Mouse (Mus musculus): ENCODE data around the gene Kazn. TPM values are rescaled to one million over a fixed set of nuclear protein-coding genes. Genes with fewer than 3 reads are reported as not detected.
A peak's percentile ranks its signal among the peaks of the same experiment; 100 is the strongest.

Kazn gene
- polyA plus RNA-seq, 1 experiment from 2014 or later, result 10.6 TPM

GRCm38 (mm10) chr4:142083762-142084130 is 155.5 kb downstream of the Kazn start:
- H3K27me3 ChIP-seq (ENCODE audit: control insufficient read depth, insufficient read depth, low read length), result peaks cover 20% of the 10 kb centered on the region
- no peak overlapping the region for H3K27ac ChIP-seq (ENCODE audit: low read depth, low read length)

GRCm38 (mm10) chr4:142083193-142083592 is 156.0 kb downstream of the Kazn start:
- DNase-seq (ENCODE audit: low spot score) (no peak), ATAC-seq (ENCODE audit: insufficient read depth, low FRiP score, low TSS enrichment) (no peak)
- Histone ChIP-seq H3K9me3 (ENCODE audit: control insufficient read depth, low read length) (no peaks in the 10 kb centered on the region), H3K9ac (ENCODE audit: low read length) (no peak overlapping the region), H3K27me3 (ENCODE audit: control insufficient read depth, insufficient read depth, low read length) (peaks cover 20% of the 10 kb centered on the region), H3K36me3 (ENCODE audit: control insufficient read depth, insufficient read depth, low read length) (no peaks in the 10 kb centered on the region), H3K4me2 (ENCODE audit: low read depth) (peak overlapping the region; percentile 98; the same call in 1 of the 2 replicates), H3K4me1 (ENCODE audit: control insufficient read depth, insufficient read depth, low read length) (peaks cover 7% of the 10 kb centered on the region; the same call in 1 of the 2 replicates), H3K4me3 (ENCODE audit: low read depth, low read length) (no peak overlapping the region), H3K27ac (ENCODE audit: low read depth, low read length) (no peak overlapping the region)
- WGBS, result 48% methylated on average over 6 of the region's 6 CpGs

More at GRCm38 (mm10) chr4:142083762-142084130, 155.5 kb downstream of the Kazn start:
- Histone ChIP-seq H3K36me3 (ENCODE audit: control insufficient read depth, insufficient read depth, low read length) (no peaks in the 10 kb centered on the region), H3K4me1 (ENCODE audit: control insufficient read depth, insufficient read depth, low read length) (peaks cover 7% of the 10 kb centered on the region; the same call in 1 of the 2 replicates), H3K9me3 (ENCODE audit: control insufficient read depth, low read length) (no peaks in the 10 kb centered on the region), H3K9ac (ENCODE audit: low read length) (peak overlapping the region; percentile 61), H3K4me3 (ENCODE audit: low read depth, low read length) (peak overlapping the region; percentile 61), H3K4me2 (ENCODE audit: low read depth) (peak overlapping the region; percentile 98)
- ATAC-seq (ENCODE audit: insufficient read depth, low FRiP score, low TSS enrichment) (peak; percentile 77), DNase-seq (ENCODE audit: low spot score) (peak; percentile 79)
- WGBS, result 1% methylated on average over 22 of the region's 29 CpGs

DNA sequence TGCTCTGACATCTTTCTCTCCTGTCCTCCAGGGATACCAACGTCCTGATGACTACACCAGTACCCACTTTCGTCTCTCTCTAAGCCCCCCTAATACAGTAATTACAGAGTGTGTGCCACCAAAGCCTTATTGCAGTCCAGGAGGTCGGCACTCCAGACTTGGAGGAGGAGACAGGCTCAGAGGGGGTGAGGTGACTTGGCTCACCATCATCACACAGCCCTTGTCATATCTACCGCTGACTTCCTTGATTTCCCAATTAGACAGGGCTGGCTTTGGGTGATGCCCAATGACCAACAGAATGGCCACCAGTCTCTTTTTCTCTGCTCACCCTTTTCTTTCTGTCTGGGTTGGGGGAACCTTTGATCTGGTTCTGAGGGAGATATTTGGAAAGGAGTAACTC is 156.5 kb downstream of the Kazn start:
- no peak for ATAC-seq (ENCODE audit: insufficient read depth, low FRiP score, low TSS enrichment)
- Histone ChIP-seq H3K27ac (ENCODE audit: low read depth, low read length) (no peak overlapping the region), H3K9ac (ENCODE audit: low read length) (no peak overlapping the region), H3K36me3 (ENCODE audit: control insufficient read depth, insufficient read depth, low read length) (no peaks in the 10 kb centered on the region), H3K4me2 (ENCODE audit: low read depth) (no peak overlapping the region), H3K4me1 (ENCODE audit: control insufficient read depth, insufficient read depth, low read length) (peaks cover 7% of the 10 kb centered on the region; the same call in 1 of the 2 replicates), H3K4me3 (ENCODE audit: low read depth, low read length) (no peak overlapping the region), H3K27me3 (ENCODE audit: control insufficient read depth, insufficient read depth, low read length) (peaks cover 20% of the 10 kb centered on the region), H3K9me3 (ENCODE audit: control insufficient read depth, low read length) (no peaks in the 10 kb centered on the region)
- no peak for DNase-seq (ENCODE audit: low spot score)
- 76% methylated on average over 4 of the region's 4 CpGs for WGBS

GRCm38 (mm10) chr4:142081631-142082283 is 157.4 kb downstream of the Kazn start:
- ATAC-seq (ENCODE audit: insufficient read depth, low FRiP score, low TSS enrichment) (no peak), DNase-seq (ENCODE audit: low spot score) (peak; percentile 36)
- Histone ChIP-seq H3K27me3 (ENCODE audit: control insufficient read depth, insufficient read depth, low read length) (peaks cover 20% of the 10 kb centered on the region), H3K4me2 (ENCODE audit: low read depth) (no peak overlapping the region), H3K9ac (ENCODE audit: low read length) (no peak overlapping the region), H3K36me3 (ENCODE audit: control insufficient read depth, insufficient read depth, low read length) (no peaks in the 10 kb centered on the region), H3K4me3 (ENCODE audit: low read depth, low read length) (no peak overlapping the region), H3K9me3 (ENCODE audit: control insufficient read depth, low read length) (no peaks in the 10 kb centered on the region), H3K27ac (ENCODE audit: low read depth, low read length) (peak overlapping the region; percentile 14; the same call in 1 of the 2 replicates), H3K4me1 (ENCODE audit: control insufficient read depth, insufficient read depth, low read length) (peaks cover 7% of the 10 kb centered on the region; the same call in 1 of the 2 replicates)
- 57% methylated on average over 13 of the region's 13 CpGs for WGBS

- DNase-seq (ENCODE audit: low spot score) (no peak), ATAC-seq (ENCODE audit: insufficient read depth, low FRiP score, low TSS enrichment) (no peak)
- H3K27me3 ChIP-seq (ENCODE audit: control insufficient read depth, insufficient read depth, low read length), result peaks cover 20% of the 10 kb centered on the region
- H3K9me3 ChIP-seq (ENCODE audit: control insufficient read depth, low read length), result no peaks in the 10 kb centered on the region
- H3K4me1 ChIP-seq (ENCODE audit: control insufficient read depth, insufficient read depth, low read length), result peaks cover 7% of the 10 kb centered on the region; the same call in 1 of the 2 replicates
- H3K27ac ChIP-seq (ENCODE audit: low read depth, low read length), result no peak overlapping the region
- no peak overlapping the region for H3K4me2 ChIP-seq (ENCODE audit: low read depth)
- H3K9ac ChIP-seq (ENCODE audit: low read length), result no peak overlapping the region
- WGBS, result 61% methylated on average over 18 of the region's 18 CpGs
- no peak overlapping the region for H3K4me3 ChIP-seq (ENCODE audit: low read depth, low read length)
- H3K36me3 ChIP-seq (ENCODE audit: control insufficient read depth, insufficient read depth, low read length), result no peaks in the 10 kb centered on the region
Observed at GRCm38 (mm10) chr4:142080901-142081630, 158.1 kb downstream of the Kazn start.

- ATAC-seq (ENCODE audit: insufficient read depth, low FRiP score, low TSS enrichment) (no peak), DNase-seq (ENCODE audit: low spot score) (no peak)
- no peak overlapping the region for H3K4me3 ChIP-seq (ENCODE audit: low read depth, low read length)
- H3K9me3 ChIP-seq (ENCODE audit: control insufficient read depth, low read length), result no peaks in the 10 kb centered on the region
- peaks cover 18% of the 10 kb centered on the region for H3K27me3 ChIP-seq (ENCODE audit: control insufficient read depth, insufficient read depth, low read length)
- H3K4me1 ChIP-seq (ENCODE audit: control insufficient read depth, insufficient read depth, low read length), result peaks cover 7% of the 10 kb centered on the region; the same call in 1 of the 2 replicates
- no peak overlapping the region for H3K27ac ChIP-seq (ENCODE audit: low read depth, low read length)
- no peak overlapping the region for H3K4me2 ChIP-seq (ENCODE audit: low read depth)
- no peak overlapping the region for H3K9ac ChIP-seq (ENCODE audit: low read length)
- no peaks in the 10 kb centered on the region for H3K36me3 ChIP-seq (ENCODE audit: control insufficient read depth, insufficient read depth, low read length)
- 77% methylated on average over 4 of the region's 4 CpGs for WGBS
Observed at GRCm38 (mm10) chr4:142080487-142080767, 158.8 kb downstream of the Kazn start.

DNA sequence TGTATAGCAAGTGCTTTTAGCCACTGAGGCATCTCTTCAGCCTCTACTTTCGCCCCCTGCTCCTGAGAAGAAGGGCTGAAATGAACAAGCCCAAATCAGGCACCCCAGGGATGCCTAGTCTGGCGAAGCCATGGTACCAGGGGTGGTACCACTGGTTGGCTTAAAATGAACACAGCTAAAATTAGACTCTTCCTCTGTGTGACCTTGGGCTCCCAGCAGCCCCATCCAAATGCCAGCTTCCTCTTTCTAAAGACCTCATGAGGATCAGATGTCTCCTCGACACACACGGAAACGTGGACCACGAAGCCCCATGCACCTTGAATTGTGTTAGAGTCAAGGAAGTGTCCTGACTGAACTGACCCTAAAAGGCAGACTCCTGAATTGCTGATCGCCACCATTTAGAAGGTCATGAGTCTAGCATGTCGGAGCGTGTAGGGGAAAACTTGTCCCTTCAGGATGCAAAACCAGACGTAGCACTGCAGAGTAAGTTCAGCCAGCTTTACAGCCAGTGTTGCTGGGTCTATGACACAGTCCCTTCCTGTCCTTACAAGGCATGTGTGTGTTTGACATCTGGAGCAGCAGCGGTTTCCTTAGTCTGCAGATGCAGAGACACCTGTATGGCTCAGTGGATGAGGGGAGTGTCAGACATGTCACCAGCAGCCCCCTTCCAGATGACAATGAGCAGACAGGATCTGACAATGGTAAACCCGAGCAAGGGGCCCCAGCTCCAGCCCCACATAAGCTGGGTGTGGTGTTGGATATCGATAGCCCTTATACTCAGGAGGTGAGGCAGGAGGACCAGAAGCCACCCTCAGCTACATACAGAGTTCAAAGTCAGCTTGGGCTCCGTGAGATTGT is 159.3 kb downstream of the Kazn start:
- WGBS, result 80% methylated on average over 14 of the region's 14 CpGs
- H3K9ac ChIP-seq (ENCODE audit: low read length), result no peak overlapping the region
- H3K4me2 ChIP-seq (ENCODE audit: low read depth), result no peak overlapping the region
- no peak overlapping the region for H3K27ac ChIP-seq (ENCODE audit: low read depth, low read length)
- no peak overlapping the region for H3K4me3 ChIP-seq (ENCODE audit: low read depth, low read length)
- no peak for DNase-seq (ENCODE audit: low spot score)
- ATAC-seq (ENCODE audit: insufficient read depth, low FRiP score, low TSS enrichment), result no peak
- peaks cover 7% of the 10 kb centered on the region; the same call in 1 of the 2 replicates for H3K4me1 ChIP-seq (ENCODE audit: control insufficient read depth, insufficient read depth, low read length)
- H3K27me3 ChIP-seq (ENCODE audit: control insufficient read depth, insufficient read depth, low read length), result peaks cover 12% of the 10 kb centered on the region
- no peaks in the 10 kb centered on the region for H3K36me3 ChIP-seq (ENCODE audit: control insufficient read depth, insufficient read depth, low read length)
- no peaks in the 10 kb centered on the region for H3K9me3 ChIP-seq (ENCODE audit: control insufficient read depth, low read length)

DNA sequence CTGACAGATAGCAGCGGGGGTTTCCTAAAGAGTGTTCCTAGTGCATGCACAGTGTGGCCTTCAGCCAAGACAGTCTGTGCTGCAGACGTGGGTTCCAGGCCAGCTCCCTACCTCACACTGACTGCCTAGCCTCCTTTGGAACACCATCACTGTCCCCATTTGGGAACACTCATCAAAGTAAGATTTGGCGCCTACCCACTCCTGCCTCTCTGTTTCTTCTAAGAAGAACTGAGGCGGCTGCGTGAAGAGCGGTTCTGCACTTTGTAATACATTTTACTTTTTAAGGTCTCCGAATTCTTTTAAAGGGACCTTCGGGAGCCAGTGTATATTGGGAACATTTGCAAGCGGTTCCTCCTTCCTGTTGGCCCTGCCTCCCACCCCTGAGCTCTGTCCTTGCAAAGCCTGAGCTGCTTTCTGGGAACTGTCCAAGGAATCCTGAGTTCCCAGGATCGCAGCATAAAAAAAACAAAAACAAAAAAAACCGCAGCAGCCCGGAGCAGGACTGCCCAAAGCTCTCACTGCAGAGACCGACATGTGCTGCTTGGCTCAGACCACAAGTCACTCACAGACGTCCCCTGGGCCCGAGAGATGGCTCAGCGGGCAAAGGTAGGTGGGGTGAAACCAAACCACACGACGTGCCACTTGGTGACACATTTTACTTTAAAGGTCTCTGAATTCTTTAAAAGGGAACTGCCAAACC is 161.5 kb downstream of the Kazn start:
- Histone ChIP-seq H3K36me3 (ENCODE audit: control insufficient read depth, insufficient read depth, low read length) (no peaks in the 10 kb centered on the region), H3K4me3 (ENCODE audit: low read depth, low read length) (no peak overlapping the region), H3K4me1 (ENCODE audit: control insufficient read depth, insufficient read depth, low read length) (peaks cover 2% of the 10 kb centered on the region; the same call in 1 of the 2 replicates), H3K9me3 (ENCODE audit: control insufficient read depth, low read length) (no peaks in the 10 kb centered on the region), H3K4me2 (ENCODE audit: low read depth) (no peak overlapping the region), H3K9ac (ENCODE audit: low read length) (no peak overlapping the region), H3K27ac (ENCODE audit: low read depth, low read length) (no peak overlapping the region), H3K27me3 (ENCODE audit: control insufficient read depth, insufficient read depth, low read length) (0 out of 2 replicates have a peak, but pooled peaks cover 3% of the 10 kb centered on the region)
- WGBS, result 49% methylated on average over 18 of the region's 18 CpGs
- ATAC-seq (ENCODE audit: insufficient read depth, low FRiP score, low TSS enrichment), result no peak
- no peak for DNase-seq (ENCODE audit: low spot score)
